Mouse (Mus musculus) cerebellum, adult 9-10 months (tissue): ENCODE measurements at regions not wholly inside any gene's neighbourhood (a gene's known extent, or its start where the extent isn't known, plus 50 kb on each side); places are given as distances from the start of the nearest gene placed in this dataset.
"Not testable (repeated sequence)": the region's sequence is repeated elsewhere in the genome, so short reads cannot be mapped to it uniquely, and the experiment has no call there.

ENCODE experiments used
- DNase-seq: peaks from one replicate; pipeline ENCODE4 v3.0.0; 2022

- DNase-seq, result not testable (repeated sequence)
Measured at GRCm38 (mm10) chr12:113701841-113702240, 158.1 kb downstream of the Adam6a start.

GRCm38 (mm10) chr12:113716406-113716805, 172.7 kb downstream of the Adam6a start:
- not testable (repeated sequence) for DNase-seq

- no peak for DNase-seq
Measured at GRCm38 (mm10) chr12:113735847-113736246, 192.1 kb downstream of the Adam6a start.

GRCm38 (mm10) chr12:113746277-113746676, 202.6 kb downstream of the Adam6a start:
- DNase-seq, result no peak

DNA sequence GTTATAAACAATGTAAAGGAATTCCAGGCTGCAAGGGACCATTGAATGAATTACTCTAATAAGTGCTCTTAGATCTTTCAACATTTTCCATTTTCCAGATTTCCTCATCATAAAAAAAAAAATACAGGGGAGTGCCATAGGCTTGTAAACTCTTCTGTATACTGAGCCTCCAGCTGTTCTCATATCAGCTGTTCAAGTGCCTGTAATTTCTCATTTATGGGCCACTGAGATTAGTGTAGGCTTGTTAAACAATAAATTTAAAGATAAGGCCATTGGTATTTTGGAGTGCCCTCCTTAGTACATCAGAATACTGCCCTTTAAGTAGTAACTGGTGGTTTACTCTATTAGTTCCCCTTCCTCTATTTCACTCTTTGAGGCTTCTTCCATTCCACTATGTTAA, 204.3 kb downstream of the Adam6a start:
- DNase-seq, result no peak

DNA sequence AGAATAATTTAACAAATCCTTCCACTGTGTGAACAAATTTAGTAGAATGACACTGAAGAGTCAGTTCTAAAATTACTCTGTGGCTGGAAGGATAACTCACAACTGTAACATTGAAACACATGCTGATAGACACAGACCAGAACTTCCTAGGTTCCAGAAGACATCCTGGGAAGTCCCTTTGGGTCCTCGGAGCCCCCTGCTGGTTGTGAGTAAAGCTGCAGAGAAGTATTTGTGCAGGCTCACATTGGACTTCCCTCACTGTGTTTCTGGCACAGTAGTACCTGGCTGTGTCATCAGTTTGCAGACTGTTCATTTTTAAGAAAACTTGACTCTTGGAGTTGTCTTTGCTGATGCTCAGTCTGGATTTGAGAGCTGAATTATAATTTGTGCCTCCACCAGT, 225.9 kb downstream of the Adam6a start:
- no peak for DNase-seq

- DNase-seq, result not testable (repeated sequence)
Measured at GRCm38 (mm10) chr12:113795876-113796275, 252.2 kb downstream of the Adam6a start.

- no peak for DNase-seq
Measured at GRCm38 (mm10) chr12:113826377-113826776, 282.7 kb downstream of the Adam6a start.

- DNase-seq, result peak; percentile 2
Measured at GRCm38 (mm10) chr12:113858893-113859292, 315.2 kb downstream of the Adam6a start.

GRCm38 (mm10) chr12:113878826-113879225, 335.1 kb downstream of the Adam6a start:
- DNase-seq, result no peak

- no peak for DNase-seq
Measured at GRCm38 (mm10) chr12:113896152-113896551, 352.4 kb downstream of the Adam6a start.

DNA sequence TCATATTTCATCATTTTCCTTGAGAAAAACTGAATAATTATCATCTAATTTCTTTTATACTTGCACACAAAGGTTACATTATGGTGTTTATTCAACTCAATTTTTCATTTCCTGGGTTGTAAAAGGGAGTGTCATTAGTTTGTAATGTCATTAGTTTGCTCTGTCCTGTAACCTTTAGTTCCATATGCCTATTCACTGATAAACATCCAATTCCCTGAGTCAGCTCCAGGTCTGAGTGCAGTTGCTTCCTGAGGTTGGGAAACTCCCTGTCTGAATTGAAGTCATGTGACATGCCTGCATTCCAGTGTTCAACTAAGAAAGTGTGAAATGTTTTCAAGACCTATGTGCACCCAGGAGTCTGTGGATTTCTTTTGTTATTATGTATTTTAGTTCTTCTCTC, 362.8 kb downstream of the Adam6a start:
- no peak for DNase-seq

- no peak for DNase-seq
Measured at GRCm38 (mm10) chr12:113907751-113908150, 364.0 kb downstream of the Adam6a start.

GRCm38 (mm10) chr12:113911770-113912169, 368.1 kb downstream of the Adam6a start:
- no peak for DNase-seq

GRCm38 (mm10) chr12:113940721-113941120, 397.0 kb downstream of the Adam6a start:
- DNase-seq, result no peak

- DNase-seq, result not testable (repeated sequence)
Measured at GRCm38 (mm10) chr12:113943661-113944327, 400.1 kb downstream of the Adam6a start.

DNA sequence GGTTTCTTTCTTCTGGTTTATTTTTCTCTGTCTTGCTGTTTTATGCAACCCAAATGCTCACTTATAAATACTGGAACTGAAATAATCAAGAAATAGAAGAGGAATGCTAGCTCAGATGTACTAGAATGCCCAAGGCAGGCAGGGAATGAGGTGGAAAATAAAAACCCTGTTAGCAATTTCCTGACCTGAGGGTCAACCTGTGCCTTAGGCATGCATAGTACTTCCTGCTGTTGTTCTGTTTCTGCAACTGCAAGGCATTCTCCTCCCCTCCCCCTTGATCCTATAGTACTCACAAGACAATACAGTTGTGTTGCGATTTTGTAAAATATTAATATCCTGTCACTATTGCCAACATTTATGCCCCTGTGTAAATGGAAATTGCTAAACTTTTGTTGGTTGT, 402.1 kb downstream of the Adam6a start:
- not testable (repeated sequence) for DNase-seq

DNA sequence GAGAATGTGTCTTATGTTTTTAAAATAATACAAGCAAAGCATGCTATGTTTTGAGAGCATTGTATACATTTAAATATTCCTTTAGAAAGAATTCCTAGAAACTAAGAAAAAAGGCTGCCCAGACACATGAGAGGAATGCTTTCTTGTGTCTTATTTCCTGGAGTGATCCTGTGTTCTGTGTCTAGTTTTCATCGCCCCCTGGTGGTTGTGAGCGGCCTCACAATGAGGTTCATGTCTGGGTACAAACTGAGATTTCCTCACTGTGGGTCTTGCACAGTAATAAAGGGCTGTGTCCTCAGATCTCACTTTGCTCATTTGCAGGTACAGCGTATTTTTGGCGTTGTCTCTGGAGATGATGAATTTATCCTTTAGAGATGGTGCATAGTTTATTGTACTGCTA, 404.3 kb downstream of the Adam6a start:
- DNase-seq, result not testable (repeated sequence)

- no peak for DNase-seq
Measured at GRCm38 (mm10) chr12:113974271-113974670, 430.6 kb downstream of the Adam6a start.

DNA sequence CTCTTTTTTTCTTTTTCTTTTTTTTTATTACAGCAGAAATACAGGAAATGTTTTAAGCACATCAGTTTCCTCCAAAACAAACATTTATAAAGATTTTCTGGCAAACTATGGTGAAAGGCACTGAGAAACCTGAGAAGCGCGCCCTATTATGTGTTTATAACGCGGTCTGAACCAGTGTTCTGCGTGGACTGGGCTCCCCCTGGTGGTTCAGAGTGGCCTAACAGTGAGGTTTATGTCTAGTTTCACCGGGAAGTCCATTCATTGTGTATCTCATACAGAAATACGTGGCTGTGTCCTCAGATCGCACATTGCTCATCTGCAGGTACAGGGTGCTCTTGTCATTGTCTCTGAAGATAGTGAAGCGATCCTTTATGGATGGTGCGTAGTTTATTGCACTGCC, 437.9 kb downstream of the Adam6a start:
- peak; percentile 41 for DNase-seq

DNA sequence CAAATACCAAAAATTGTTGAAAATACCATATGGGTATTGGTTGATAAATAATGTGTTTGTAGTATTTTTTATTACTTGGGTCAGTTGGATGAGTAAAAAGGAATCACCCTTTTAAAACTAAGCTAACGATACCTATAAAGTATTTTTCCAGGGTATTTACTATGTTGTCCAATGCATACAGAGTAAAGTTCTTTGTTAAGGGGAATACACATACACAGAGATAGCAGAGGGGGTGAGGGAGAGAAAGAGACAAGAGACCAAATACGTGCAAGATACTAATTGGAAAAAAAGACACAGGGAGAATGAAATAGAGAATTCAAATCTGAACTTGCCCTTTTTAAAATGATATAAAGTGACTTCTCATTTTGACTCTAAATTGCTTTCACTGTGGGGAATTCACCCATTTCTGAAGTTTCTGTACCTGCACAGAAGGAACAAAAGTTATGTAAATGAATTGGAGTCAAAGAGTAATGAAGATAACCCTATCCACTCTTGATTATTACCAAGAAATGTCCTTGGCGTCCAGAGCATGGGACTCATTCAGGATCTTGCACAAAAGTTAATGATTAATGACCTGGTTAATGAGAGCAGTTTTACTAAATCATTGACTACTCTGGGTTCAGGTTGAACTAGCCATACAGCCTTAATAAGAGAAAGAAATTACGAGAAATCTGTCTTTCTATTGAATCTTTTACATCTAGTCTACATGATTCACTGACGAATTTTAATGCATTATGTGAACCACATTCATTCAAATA, 443.7 kb downstream of the Adam6a start:
- DNase-seq, result no peak

DNA sequence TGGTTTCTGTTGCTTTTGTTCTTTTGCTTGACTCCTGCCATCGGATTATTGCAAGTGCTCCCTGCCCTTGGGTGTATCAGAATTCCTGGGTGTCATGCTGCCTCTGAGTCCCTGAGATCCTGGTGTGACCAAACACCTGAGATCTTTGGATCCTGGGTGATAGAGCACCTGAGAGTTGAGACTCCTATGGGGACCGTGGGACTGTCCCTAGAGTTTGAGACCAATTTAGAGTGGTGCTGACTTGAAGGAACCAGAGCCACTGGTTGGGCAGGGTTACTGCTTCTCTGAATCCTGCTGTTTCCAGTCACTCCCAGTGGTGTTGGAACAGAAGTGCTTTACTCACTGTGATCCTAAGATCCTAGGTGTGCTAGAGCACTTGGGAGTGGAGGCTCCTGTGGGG, 448.7 kb downstream of the Adam6a start:
- DNase-seq, result no peak

- DNase-seq, result not testable (repeated sequence)
Measured at GRCm38 (mm10) chr12:113994284-113994683, 450.6 kb downstream of the Adam6a start.

GRCm38 (mm10) chr12:114008491-114008890, 464.8 kb downstream of the Adam6a start:
- DNase-seq, result not testable (repeated sequence)
